Mouse (Mus musculus): ENCODE measurements around the gene Ifit1.

Gene Ifit1

DNA sequence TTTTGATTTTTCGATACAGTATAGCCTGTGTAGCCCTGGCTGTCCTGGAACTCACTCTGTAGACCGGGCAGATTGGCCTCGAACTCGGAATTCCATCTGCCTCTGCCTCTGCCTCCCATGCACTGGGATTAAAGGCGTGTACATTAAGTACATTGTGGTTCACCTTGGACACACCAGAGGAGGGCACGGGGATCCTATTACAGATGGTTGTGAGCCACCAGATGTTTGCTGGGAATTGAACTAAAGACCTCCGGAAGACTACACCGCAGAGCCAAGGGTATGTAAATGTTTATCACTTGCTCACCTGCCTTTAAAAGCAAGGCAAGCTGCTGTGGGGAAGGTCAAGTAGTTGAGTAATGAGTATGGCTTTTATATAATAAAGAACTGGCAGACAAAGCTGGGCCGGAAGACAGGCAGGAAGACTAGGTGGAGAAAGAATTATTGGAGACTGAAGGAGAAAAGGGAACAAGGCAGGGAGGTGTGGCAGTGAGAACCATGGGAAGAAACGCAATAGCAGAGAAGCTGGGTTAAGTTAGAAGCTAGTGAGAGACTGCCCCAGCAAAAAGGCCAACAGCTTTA is 14.6 kb downstream of the Ifit1 start:
- DNase-seq (ENCODE audit: low read depth, low spot score): no peak

DNA sequence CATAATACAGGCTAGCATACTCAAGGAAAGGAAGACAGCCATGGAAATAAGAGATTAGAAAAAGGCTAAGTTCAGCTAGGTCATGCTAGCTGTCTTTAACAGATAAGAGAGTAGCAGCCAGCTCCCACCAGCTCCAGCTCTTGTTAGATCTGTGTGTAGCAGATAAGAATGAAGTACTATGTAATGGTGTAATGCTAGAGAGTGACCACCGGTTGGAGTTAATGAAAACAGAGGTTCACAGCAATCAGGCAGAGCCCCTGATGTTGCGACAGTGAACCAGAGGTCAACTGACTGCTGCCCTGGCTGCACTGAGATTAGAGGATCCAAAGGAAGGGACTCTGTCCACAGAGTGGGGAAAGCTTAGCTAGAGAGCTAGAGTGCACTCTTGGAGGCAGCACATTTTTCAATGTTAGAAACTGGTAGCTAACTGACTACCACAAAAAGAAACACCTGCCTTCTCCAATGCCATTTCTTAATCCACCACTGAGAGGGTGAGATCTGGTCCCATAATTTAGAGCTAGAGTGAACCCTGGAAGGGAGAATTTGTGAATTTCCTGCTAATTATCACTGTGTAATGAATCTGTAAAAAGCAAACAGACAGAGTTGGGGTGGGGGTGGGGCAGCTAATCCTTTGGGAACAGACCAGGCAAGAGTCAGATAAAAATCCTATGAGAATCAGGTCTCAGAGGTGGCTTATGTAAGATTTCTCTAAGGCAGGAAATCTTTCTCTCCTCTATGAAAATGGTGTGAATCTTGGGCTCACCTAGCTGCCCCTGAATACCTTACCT is 16.0 kb downstream of the Ifit1 start:
- no peak for DNase-seq (ENCODE audit: low read depth, low spot score)

DNA sequence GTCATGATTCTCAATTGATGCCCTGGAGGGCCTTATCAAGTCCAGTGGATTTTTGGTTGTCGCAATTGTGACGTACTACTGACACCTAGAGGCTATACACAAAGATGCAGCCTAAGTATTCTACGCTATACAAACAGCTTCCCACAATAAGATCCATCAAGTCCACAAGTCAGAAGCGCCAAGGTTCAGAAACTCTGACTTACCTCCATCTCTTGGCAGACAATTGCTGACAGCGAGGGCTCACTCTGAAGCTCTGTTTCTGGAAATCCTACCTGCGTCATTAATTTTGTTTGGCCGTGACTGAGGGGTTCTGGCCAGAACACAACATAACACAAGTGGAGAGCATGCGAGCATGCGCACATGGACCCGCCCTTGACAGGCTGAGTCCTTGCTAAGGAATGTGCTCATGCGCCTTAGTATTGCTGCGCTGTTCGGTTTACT is 21.4 kb downstream of the Ifit1 start:
- peak; percentile 72 for DNase-seq (ENCODE audit: low read depth, low spot score)

DNA sequence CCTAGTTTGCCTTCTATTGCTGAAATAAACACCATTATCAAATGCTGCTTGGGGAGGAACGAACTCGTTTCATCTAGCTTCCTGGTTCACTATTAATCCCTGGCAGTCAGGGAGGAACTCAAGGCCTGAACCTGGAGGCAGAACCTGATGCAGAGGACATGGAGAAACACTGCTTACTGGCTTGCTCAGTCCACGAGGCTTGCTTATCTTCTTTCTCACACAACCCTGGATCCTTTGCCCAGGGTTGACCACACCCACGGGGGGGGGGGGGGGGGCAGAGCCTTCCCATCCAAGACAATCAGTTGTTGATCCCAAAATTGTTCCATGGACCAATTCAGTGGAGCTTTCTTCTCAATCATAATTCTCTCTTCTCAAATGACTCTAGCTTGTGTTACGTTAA is 22.1 kb downstream of the Ifit1 start:
- DNase-seq (ENCODE audit: low read depth, low spot score): no peak

DNA sequence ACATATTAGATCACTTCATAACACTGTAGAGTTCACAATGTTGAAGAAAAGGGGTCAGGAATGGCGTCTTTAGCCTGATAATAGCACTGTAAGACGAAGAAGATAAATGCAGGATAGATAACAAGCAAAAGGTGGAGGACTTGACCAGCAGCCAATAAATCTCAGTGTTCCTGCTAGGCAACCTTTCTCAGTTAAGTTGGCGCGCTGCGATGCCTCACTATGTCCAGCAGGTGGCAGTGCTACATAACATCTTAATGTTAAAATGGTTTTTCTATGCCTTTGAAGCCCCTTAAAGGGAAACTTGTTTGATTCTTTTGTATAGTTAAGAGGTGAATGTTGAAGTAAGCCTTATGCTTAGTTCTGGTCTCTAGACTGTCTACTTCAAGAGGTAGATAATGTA is 25.5 kb downstream of the Ifit1 start:
- peak; percentile 60 for DNase-seq (ENCODE audit: low read depth, low spot score)

DNA sequence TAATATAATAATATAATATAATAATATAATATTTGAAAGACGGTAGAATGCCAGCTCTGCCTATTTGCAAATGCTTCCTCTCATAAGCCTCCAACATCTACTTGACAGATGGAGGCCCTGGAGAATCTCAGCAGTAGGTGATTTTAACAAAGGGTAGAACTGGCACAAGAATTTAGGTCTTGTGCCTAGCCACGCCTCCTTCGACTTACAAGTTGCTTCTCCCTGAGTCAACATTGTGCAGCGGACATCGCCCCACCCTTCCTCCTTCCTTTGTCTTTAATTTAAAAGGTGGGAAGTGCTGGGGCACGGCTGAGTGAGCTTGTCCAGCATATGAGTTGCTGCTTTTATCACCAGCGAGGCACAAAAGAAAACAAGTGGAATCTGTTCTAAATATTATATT is 32.8 kb downstream of the Ifit1 start:
- DNase-seq (ENCODE audit: low read depth, low spot score): no peak

DNA sequence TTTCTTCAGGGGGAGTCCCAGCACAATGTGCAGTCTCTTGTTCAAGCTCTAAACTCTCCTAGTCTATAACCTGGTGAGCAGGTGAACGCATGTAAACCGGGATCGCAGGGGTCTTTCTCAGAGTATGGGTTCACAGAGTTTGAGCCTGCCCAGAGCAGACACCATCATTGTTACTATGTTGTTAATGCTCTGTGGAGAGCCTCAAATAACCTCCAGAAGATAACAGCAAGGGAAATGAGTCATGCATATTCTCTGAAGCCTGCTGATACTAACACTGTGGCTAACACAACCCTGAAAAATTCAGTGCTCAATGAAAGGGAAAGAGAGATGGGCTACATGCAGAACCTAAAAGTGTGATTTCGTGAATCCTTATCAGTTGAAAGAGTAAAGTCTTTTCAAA is 37.8 kb downstream of the Ifit1 start:
- DNase-seq (ENCODE audit: low read depth, low spot score): no peak

DNA sequence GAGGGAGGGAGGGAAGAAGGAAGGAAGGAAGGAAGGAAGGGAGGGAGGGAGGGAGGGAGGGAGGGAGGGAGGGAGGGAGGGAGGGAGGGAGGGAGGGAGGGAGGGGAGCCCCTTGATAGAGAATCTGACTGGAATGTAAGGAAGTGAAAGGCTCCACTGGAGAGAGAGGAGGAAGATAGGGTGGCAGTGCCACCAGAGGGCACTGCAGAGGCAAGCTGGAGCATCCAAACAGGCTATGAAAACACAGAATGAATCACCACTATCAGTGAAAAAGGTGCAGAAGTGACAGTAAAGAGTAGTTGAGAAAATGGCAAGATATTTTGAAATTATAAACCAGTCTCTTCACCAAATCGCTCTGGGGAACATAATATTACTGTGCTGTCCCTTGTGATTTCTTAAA is 44.2 kb downstream of the Ifit1 start:
- DNase-seq (ENCODE audit: low read depth, low spot score): peak; percentile 25

DNA sequence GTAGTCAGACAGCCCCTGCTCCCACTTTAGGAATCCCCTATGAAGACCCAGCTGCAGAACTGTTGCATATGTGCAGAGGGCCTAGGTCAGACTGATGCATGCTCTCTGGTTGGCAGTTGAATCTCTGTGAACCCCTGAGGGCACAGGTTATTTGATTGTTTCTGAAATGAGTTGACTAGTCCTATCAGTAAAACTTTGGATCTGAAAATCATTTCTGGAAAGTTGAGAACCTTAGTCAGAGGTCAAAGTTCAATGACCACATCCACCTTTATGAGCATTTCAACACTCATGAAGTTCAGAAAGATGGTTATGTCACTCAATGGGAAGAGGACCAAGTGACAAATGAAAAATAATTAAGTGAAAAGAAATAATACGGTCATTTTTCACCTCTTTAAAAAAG is 44.9 kb downstream of the Ifit1 start:
- no peak for DNase-seq (ENCODE audit: low read depth, low spot score)

DNA sequence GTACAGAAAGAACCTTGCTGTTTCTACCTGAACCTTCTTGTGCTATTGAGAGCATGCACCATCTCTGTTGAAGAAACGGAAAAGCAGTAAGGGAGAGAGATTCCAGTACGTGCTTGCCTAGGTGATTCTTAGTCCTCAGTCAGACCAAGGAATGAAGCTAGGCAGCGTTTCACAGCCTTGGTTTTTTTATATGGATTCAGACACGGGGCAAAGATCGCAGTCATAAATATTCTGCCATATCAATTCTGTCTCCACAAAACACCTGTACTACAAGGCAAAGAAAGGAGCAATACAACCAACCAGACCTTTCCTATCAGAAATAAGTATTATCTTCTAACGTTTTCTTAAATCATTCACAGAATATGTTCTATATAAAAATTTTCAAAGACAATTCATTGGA is 50.7 kb downstream of the Ifit1 start:
- no peak for DNase-seq (ENCODE audit: low read depth, low spot score)

DNA sequence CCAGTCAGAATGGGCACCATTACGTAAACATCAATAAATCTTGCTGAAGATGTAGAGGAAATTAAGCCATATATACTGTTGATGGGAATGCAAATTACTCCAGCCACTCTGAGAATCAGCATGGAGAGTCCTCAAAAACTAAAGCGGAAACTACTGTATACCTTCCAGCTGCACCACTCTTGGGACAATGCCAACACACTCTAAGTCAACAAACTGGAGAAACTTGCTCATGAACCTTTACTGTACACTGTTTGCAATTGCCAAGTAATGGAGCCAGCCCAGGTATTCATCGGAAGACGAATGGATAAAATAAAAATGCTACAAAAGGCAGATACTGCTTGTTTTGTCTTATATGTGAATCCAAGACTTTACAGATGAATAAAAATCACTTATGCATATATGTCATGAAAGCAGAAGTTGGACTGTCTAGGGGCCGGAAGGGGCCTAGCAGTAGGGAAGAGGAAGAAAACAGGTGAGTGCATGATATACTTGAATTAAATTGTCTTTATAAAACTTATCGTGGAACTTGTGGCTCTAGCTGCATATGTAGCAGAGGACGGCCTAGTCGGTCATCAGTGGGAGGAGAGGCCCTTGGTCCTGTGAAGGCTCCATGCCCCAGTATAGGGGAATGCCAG is 55.8 kb downstream of the Ifit1 start:
- no peak for DNase-seq (ENCODE audit: low read depth, low spot score)

DNA sequence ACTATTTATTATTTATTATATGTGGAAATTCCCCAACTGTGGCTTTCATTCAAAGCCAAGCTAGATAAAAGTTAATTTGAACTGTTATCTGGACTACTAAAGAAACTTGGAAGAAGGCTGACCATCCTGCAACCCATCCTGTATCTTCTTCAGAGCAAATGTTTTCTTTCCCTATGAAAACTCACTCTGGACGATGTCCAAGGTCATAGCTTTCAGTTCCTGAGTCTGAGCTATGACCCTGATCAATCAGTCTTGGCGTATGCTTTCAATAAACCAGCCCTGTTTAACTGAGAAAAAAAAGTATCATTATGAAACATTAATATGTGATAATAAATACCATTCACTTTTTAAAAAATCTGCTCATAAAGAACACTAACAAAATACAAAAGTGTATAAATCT is 56.8 kb downstream of the Ifit1 start:
- DNase-seq (ENCODE audit: low read depth, low spot score): no peak

DNA sequence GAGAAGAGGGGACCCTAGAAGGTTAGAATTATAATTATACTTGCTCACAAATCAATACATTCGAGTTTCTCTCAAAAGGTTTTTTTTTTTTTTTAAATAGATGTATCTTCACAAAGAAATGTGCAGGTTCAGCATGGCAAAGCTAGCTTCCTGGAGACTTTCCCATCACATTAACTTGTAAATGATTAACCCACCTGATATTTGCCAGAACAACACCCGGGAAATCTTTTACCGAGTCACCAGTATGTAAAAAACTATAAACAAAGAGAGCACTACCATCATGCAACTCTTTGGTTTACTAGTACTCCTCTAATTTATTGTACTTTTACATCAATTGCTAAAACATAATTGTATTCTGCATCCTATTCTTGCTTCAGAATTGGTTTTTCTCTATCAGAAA is 57.8 kb downstream of the Ifit1 start:
- DNase-seq (ENCODE audit: low read depth, low spot score): no peak

DNA sequence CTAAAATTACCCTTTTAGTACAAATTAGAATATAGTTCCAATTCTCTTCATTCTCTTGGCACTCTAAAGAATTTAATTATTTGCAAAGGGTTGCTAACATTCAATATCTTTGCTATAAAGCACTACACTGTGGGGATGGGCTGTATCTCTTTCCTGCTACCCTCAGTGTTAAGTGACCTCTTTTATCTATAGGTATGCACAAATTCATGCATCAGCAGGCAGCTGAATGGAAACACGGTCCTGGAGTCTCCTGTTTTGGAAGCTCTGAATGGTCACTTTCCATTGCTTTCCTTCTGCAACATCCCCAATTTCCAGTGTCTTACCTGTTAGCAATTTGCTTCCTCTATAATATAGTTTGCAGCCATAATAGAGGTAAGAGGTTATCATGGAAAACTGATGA is 58.2 kb downstream of the Ifit1 start:
- DNase-seq (ENCODE audit: low read depth, low spot score): no peak

DNA sequence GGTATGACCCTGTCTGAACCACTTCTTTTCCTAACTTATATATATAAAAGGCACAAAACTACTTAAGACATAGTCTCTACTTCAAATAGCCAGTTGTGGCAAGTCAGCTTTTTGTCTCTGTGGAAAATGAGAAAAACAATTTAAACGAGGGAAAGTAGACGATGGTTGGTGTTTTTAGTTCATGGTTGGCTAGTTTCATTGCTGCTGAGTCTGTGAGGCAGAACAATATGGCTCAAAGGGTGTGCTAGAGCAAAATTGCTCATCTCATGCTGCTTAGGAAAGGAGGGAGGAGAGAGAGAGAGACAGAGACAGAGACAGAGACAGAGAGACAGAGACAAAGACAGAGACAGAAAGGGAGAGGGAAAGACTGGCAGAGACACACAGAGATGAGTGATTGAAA is 58.6 kb downstream of the Ifit1 start:
- DNase-seq (ENCODE audit: low read depth, low spot score): no peak

All from CD4-positive helper T cell, adult 2 months (primary cell).